Mouse (Mus musculus) hindbrain, embryonic 16.5 days (tissue): Measurements from ENCODE around the gene Phactr3. TPM values are rescaled to one million over a fixed set of nuclear protein-coding genes. Genes with fewer than 3 reads are reported as not detected.

ENCODE experiments used
- ATAC-seq: fragments of 200-750 bp; cut with Nextera tagmentation; 2 replicates; pipeline ENCODE4 v1.8.0; 2017; ENCODE audit warnings: moderate TSS enrichment, moderate library complexity
- H3K27ac ChIP-seq: fragments of 300-500 bp; sonication (generic); 2 replicates; pipeline ENCODE4 v1.5.1; 2014; ENCODE audit warnings: low read depth, mild to moderate bottlenecking, control low read depth, low read length, moderate library complexity
- H3K27me3 ChIP-seq: fragments of 300-500 bp; sonication (generic); replicated peaks from 2 replicates; pipeline ENCODE4 v1.6.1; 2014; ENCODE audit warnings: low read length; ENCODE audit not compliant: control insufficient read depth, insufficient read depth
- H3K36me3 ChIP-seq: fragments of 300-500 bp; sonication (generic); 2 replicates; pipeline ENCODE4 v1.6.1; 2014; ENCODE audit warnings: mild to moderate bottlenecking, low read length, moderate library complexity, mixed read lengths; ENCODE audit not compliant: control insufficient read depth, insufficient read depth
- H3K4me1 ChIP-seq: fragments of 300-500 bp; sonication (generic); 2 replicates; pipeline ENCODE4 v1.6.1; 2014; ENCODE audit warnings: low read depth, low read length; ENCODE audit not compliant: control insufficient read depth, insufficient read depth
- H3K4me2 ChIP-seq: fragments of 300-500 bp; sonication (generic); 2 replicates; pipeline ENCODE4 v1.6.1; 2014; ENCODE audit warnings: mild to moderate bottlenecking, low read length, control low read depth, moderate library complexity
- H3K4me3 ChIP-seq: fragments of 300-500 bp; sonication (generic); 2 replicates; pipeline ENCODE4 v1.5.1; 2014; ENCODE audit warnings: mild to moderate bottlenecking, low read length, control low read depth, moderate library complexity
- H3K9ac ChIP-seq: fragments of 300-500 bp; sonication (generic); 2 replicates; pipeline ENCODE4 v1.6.1; 2014; ENCODE audit warnings: low read depth, mild to moderate bottlenecking, control low read depth, low read length, moderate library complexity
- H3K9me3 ChIP-seq: fragments of 300-500 bp; sonication (generic); 2 replicates; pipeline ENCODE4 v1.6.1; 2014; ENCODE audit warnings: mild to moderate bottlenecking, low read length, moderate library complexity; ENCODE audit not compliant: control insufficient read depth
- WGBS: fragments of 180-500 bp; shearing (Covaris S2); extraction: QIAGEN DNeasy Blood & Tissue Kit; methylation state at CpG from one replicate; pipeline ENCODE4 v1.1.7; 2014; 5-methylcytosine and 5-hydroxymethylcytosine counted together
- polyA plus RNA-seq: library from polyadenylated mRNA; unstranded; fragments of >200 nt; fragmentation: Nextera tagmentation; extraction: Ambion mirVana; gene quantifications from 2 replicates; pipeline ENCODE4 v1.2.1, GENCODE M21; 2015

The Phactr3 gene
- polyA plus RNA-seq, 1 experiment from 2014 or later: 69.1 TPM

GRCm38 (mm10) chr2:178313539-178313938 is 194.8 kb downstream of the Phactr3 start:
- H3K4me2 ChIP-seq: no peak overlapping the region
- no peaks in the 10 kb centered on the region for H3K27me3 ChIP-seq
- H3K9me3 ChIP-seq: no peaks in the 10 kb centered on the region
- H3K9ac ChIP-seq: no peak overlapping the region
- 82% methylated on average over 7 of the region's 7 CpGs for WGBS
- H3K4me3 ChIP-seq: no peak overlapping the region
- ATAC-seq: no peak
- H3K27ac ChIP-seq: no peak overlapping the region
- H3K36me3 ChIP-seq: no peaks in the 10 kb centered on the region
- no peaks in the 10 kb centered on the region for H3K4me1 ChIP-seq

- WGBS: 89% methylated on average over 1 of the region's 1 CpGs
- H3K36me3 ChIP-seq: no peaks in the 10 kb centered on the region
- H3K27me3 ChIP-seq: no peaks in the 10 kb centered on the region
- H3K4me1 ChIP-seq: no peaks in the 10 kb centered on the region
- H3K4me3 ChIP-seq: no peak overlapping the region
- H3K27ac ChIP-seq: no peak overlapping the region
- H3K9me3 ChIP-seq: no peaks in the 10 kb centered on the region
- H3K9ac ChIP-seq: no peak overlapping the region
- H3K4me2 ChIP-seq: no peak overlapping the region
- no peak for ATAC-seq
Observed at GRCm38 (mm10) chr2:178316281-178316680, 197.5 kb downstream of the Phactr3 start.

GRCm38 (mm10) chr2:178319766-178320165 is 201.0 kb downstream of the Phactr3 start:
- Histone ChIP-seq H3K27me3 (no peaks in the 10 kb centered on the region), H3K9ac (no peak overlapping the region), H3K4me1 (no peaks in the 10 kb centered on the region), H3K27ac (no peak overlapping the region), H3K9me3 (no peaks in the 10 kb centered on the region), H3K4me2 (no peak overlapping the region), H3K36me3 (0 out of 2 replicates have a peak, but pooled peaks cover 2% of the 10 kb centered on the region), H3K4me3 (no peak overlapping the region)
- WGBS: 82% methylated on average over 7 of the region's 7 CpGs
- no peak for ATAC-seq

- Histone ChIP-seq H3K27ac (no peak overlapping the region), H3K4me3 (no peak overlapping the region), H3K4me1 (no peaks in the 10 kb centered on the region), H3K36me3 (0 out of 2 replicates have a peak, but pooled peaks cover 2% of the 10 kb centered on the region), H3K9me3 (no peaks in the 10 kb centered on the region), H3K27me3 (no peaks in the 10 kb centered on the region), H3K4me2 (no peak overlapping the region), H3K9ac (no peak overlapping the region)
- WGBS: 90% methylated on average over 10 of the region's 10 CpGs
- no peak for ATAC-seq
Observed at GRCm38 (mm10) chr2:178321271-178321670, 202.5 kb downstream of the Phactr3 start.

GRCm38 (mm10) chr2:178324410-178324809 is 205.6 kb downstream of the Phactr3 start:
- Histone ChIP-seq H3K9me3 (no peaks in the 10 kb centered on the region), H3K27ac (no peak overlapping the region), H3K4me2 (no peak overlapping the region), H3K4me1 (peaks cover 15% of the 10 kb centered on the region), H3K36me3 (0 out of 2 replicates have a peak, but pooled peaks cover 2% of the 10 kb centered on the region), H3K9ac (no peak overlapping the region), H3K4me3 (no peak overlapping the region), H3K27me3 (no peaks in the 10 kb centered on the region)
- 92% methylated on average over 3 of the region's 3 CpGs for WGBS
- no peak for ATAC-seq

- Histone ChIP-seq H3K27me3 (no peaks in the 10 kb centered on the region), H3K27ac (no peak overlapping the region), H3K4me2 (no peak overlapping the region), H3K4me1 (peaks cover 16% of the 10 kb centered on the region), H3K4me3 (no peak overlapping the region), H3K9ac (no peak overlapping the region), H3K36me3 (0 out of 2 replicates have a peak, but pooled peaks cover 2% of the 10 kb centered on the region), H3K9me3 (no peaks in the 10 kb centered on the region)
- WGBS: 89% methylated on average over 4 of the region's 4 CpGs
- ATAC-seq: no peak
Observed at GRCm38 (mm10) chr2:178324818-178325217, 206.0 kb downstream of the Phactr3 start.

GRCm38 (mm10) chr2:178326067-178326466 is 207.3 kb downstream of the Phactr3 start:
- no peak overlapping the region for H3K4me3 ChIP-seq
- H3K9ac ChIP-seq: no peak overlapping the region
- H3K9me3 ChIP-seq: no peaks in the 10 kb centered on the region
- 0 out of 2 replicates have a peak, but pooled peaks cover 2% of the 10 kb centered on the region for H3K36me3 ChIP-seq
- H3K4me2 ChIP-seq: no peak overlapping the region
- 94% methylated on average over 10 of the region's 10 CpGs for WGBS
- H3K4me1 ChIP-seq: peaks cover 18% of the 10 kb centered on the region
- H3K27me3 ChIP-seq: no peaks in the 10 kb centered on the region
- H3K27ac ChIP-seq: no peak overlapping the region
- no peak for ATAC-seq

GRCm38 (mm10) chr2:178326750-178327465 is 208.1 kb downstream of the Phactr3 start:
- no peaks in the 10 kb centered on the region for H3K9me3 ChIP-seq
- 24% methylated on average over 5 of the region's 5 CpGs for WGBS
- peak overlapping the region; percentile 57 for H3K4me2 ChIP-seq
- H3K4me3 ChIP-seq: no peak overlapping the region
- H3K36me3 ChIP-seq: peaks cover 2% of the 10 kb centered on the region; the same call in 1 of the 2 replicates
- ATAC-seq: peak; percentile 50
- H3K27me3 ChIP-seq: no peaks in the 10 kb centered on the region
- H3K4me1 ChIP-seq: peaks cover 18% of the 10 kb centered on the region
- H3K9ac ChIP-seq: peak overlapping the region; percentile 35; the same call in 1 of the 2 replicates
- H3K27ac ChIP-seq: peak overlapping the region; percentile 87

- Histone ChIP-seq H3K4me2 (peak overlapping the region; percentile 57), H3K27me3 (no peaks in the 10 kb centered on the region), H3K4me1 (peaks cover 18% of the 10 kb centered on the region), H3K4me3 (peak overlapping the region; percentile 36), H3K27ac (peak overlapping the region; percentile 87), H3K9ac (peak overlapping the region; percentile 35), H3K9me3 (no peaks in the 10 kb centered on the region), H3K36me3 (peaks cover 2% of the 10 kb centered on the region)
- peak; percentile 94 for ATAC-seq
- 10% methylated on average over 12 of the region's 12 CpGs for WGBS
Observed at GRCm38 (mm10) chr2:178327466-178328040, 208.8 kb downstream of the Phactr3 start.
